Mouse (Mus musculus) lung, embryonic 14.5 days (tissue): Measurements from ENCODE around the gene Pilrb1. TPM values are rescaled to one million over a fixed set of nuclear protein-coding genes. Genes with fewer than 3 reads are reported as not detected.
A peak's percentile ranks its signal among the peaks of the same experiment; 100 is the strongest.

Experiments
- ATAC-seq: fragments of 200-750 bp; cut with Nextera tagmentation; 2 replicates; pipeline ENCODE4 v1.8.0; 2017; ENCODE audit warnings: mild to moderate bottlenecking, moderate TSS enrichment, moderate library complexity; ENCODE audit not compliant: insufficient read depth
- DNase-seq: peaks from one replicate; pipeline ENCODE4 v3.0.0-alpha.2; 2015
- H3K27ac ChIP-seq: fragments of 300-500 bp; sonication (generic); 2 replicates; pipeline ENCODE4 v1.5.1; 2014; ENCODE audit warnings: low read depth, mild to moderate bottlenecking, moderate library complexity
- H3K27me3 ChIP-seq: fragments of 300-500 bp; sonication (generic); 2 replicates; pipeline ENCODE4 v1.6.1; 2014; ENCODE audit warnings: low read length, control low read depth; ENCODE audit not compliant: insufficient read depth
- H3K36me3 ChIP-seq: fragments of 300-500 bp; sonication (generic); 2 replicates; pipeline ENCODE4 v1.6.1; 2014; ENCODE audit warnings: control low read depth; ENCODE audit not compliant: insufficient read depth
- H3K4me1 ChIP-seq: fragments of 300-500 bp; sonication (generic); 2 replicates; pipeline ENCODE4 v1.6.1; 2014; ENCODE audit warnings: antibody characterized with exemption, control low read depth; ENCODE audit not compliant: insufficient read depth
- H3K4me2 ChIP-seq: fragments of 300-500 bp; sonication (generic); 2 replicates; pipeline ENCODE4 v1.6.1; 2014; ENCODE audit warnings: mild to moderate bottlenecking
- H3K4me3 ChIP-seq: fragments of 300-500 bp; sonication (generic); 2 replicates; pipeline ENCODE4 v1.5.1; 2014; ENCODE audit warnings: low read depth, low read length
- H3K9ac ChIP-seq: fragments of 300-500 bp; sonication (generic); 2 replicates; pipeline ENCODE4 v1.6.1; 2014
- H3K9me3 ChIP-seq: fragments of 300-500 bp; sonication (generic); 2 replicates; pipeline ENCODE4 v1.6.1; 2016; ENCODE audit warnings: low read depth, low read length, control low read depth
- CTCF ChIP-seq: IDR thresholded peaks from 2 replicates; pipeline ENCODE4 v1.5.1; 2016; ENCODE audit warnings: antibody characterized with exemption, low read depth
- WGBS: fragments of 180-500 bp; shearing (Covaris S2); extraction: QIAGEN DNeasy Blood & Tissue Kit; methylation state at CpG from one replicate; pipeline ENCODE4 v1.1.7; 2014; 5-methylcytosine and 5-hydroxymethylcytosine counted together
- polyA plus RNA-seq: library from polyadenylated mRNA; unstranded; fragments of >200 nt; fragmentation: Nextera tagmentation; extraction: Ambion mirVana; gene quantifications from 2 replicates; pipeline ENCODE4 v1.2.1, GENCODE M21; 2014

Gene Pilrb1
- polyA plus RNA-seq, 1 experiment from 2014 or later: 1.1 TPM

GRCm38 (mm10) chr5:137806158-137806557 is 51.7 kb downstream of the Pilrb1 start:
- 43% methylated on average over 1 of the region's 1 CpGs for WGBS
- Histone ChIP-seq H3K27me3 (no peaks in the 10 kb centered on the region), H3K9ac (no peak overlapping the region), H3K4me1 (no peaks in the 10 kb centered on the region), H3K36me3 (no peaks in the 10 kb centered on the region), H3K9me3 (no peaks in the 10 kb centered on the region), H3K4me3 (no peak overlapping the region), H3K27ac (no peak overlapping the region), H3K4me2 (no peak overlapping the region)
- ATAC-seq (no peak), DNase-seq (peak; percentile 54)
- TF ChIP-seq CTCF: no peak

Other genes with a start within 250 kb of the Pilrb1 start
- gene Pcolce, start 244.3 kb downstream of the Pilrb1 start, polyA plus RNA-seq: 130 and 148 TPM in 2 replicates
- 0.19 TPM in 1 of 2 replicates, not detected in the other for gene Fbxo24, start 229.1 kb downstream of the Pilrb1 start, polyA plus RNA-seq
- 32.1 and 40.5 TPM in 2 replicates for gene Lrch4, start 229.0 kb downstream of the Pilrb1 start, polyA plus RNA-seq
- 9.2 and 11.7 TPM in 2 replicates for gene Gm20605, start 228.9 kb downstream of the Pilrb1 start, polyA plus RNA-seq
- 6.4 and 8.1 TPM in 2 replicates for gene Sap25, start 216.8 kb downstream of the Pilrb1 start, polyA plus RNA-seq
- gene Irs3, start 212.4 kb downstream of the Pilrb1 start, polyA plus RNA-seq: 0.08 TPM in 1 of 2 replicates, not detected in the other
- gene Agfg2, start 173.4 kb downstream of the Pilrb1 start, polyA plus RNA-seq: 10.9 and 12.2 TPM in 2 replicates
- gene Nyap1, start 116.5 kb downstream of the Pilrb1 start, polyA plus RNA-seq: 0.91 and 0.93 TPM in 2 replicates
- 127 TPM in 2 replicates for gene Tsc22d4, start 112.4 kb downstream of the Pilrb1 start, polyA plus RNA-seq
- gene Ppp1r35, start 79.3 kb downstream of the Pilrb1 start, polyA plus RNA-seq: 33.7 and 40.9 TPM in 2 replicates
- gene Mepce, start 70.5 kb downstream of the Pilrb1 start, polyA plus RNA-seq: 13.1 and 14.5 TPM in 2 replicates
- 25.9 and 26.1 TPM in 2 replicates for gene Zcwpw1, start 70.3 kb downstream of the Pilrb1 start, polyA plus RNA-seq
- 2.2 and 3.0 TPM in 2 replicates for gene Pilra, start 21.8 kb downstream of the Pilrb1 start, polyA plus RNA-seq
- 0.37 and 0.83 TPM in 2 replicates for gene Pilrb2, start 13.7 kb upstream of the Pilrb1 start, polyA plus RNA-seq
- 0.21 and 0.28 TPM in 2 replicates for gene Cyp3a13, start 63.5 kb upstream of the Pilrb1 start, polyA plus RNA-seq
- gene Gjc3, start 105.0 kb upstream of the Pilrb1 start, polyA plus RNA-seq: 0.18 TPM in 1 of 2 replicates, not detected in the other
- gene Azgp1, start 123.4 kb upstream of the Pilrb1 start, polyA plus RNA-seq: not detected in 2 replicates
- gene Smok3a, start 163.2 kb upstream of the Pilrb1 start, polyA plus RNA-seq: not detected in 2 replicates
- not detected in 2 replicates for gene Smok3b, start 163.3 kb upstream of the Pilrb1 start, polyA plus RNA-seq
- gene Smok3c, start 195.1 kb upstream of the Pilrb1 start, polyA plus RNA-seq: not detected in 2 replicates
- gene Zkscan1, start 227.0 kb upstream of the Pilrb1 start, polyA plus RNA-seq: 24.5 and 27.2 TPM in 2 replicates